8 mouse cellular contexts compared by ENCODE assay signal in genomic region chr7:30649591-30650540, GRCm38 (mm10). TPM values are rescaled to one million over a fixed set of nuclear protein-coding genes. Genes with fewer than 3 reads are reported as not detected.
DNase-seq lines count a peak whose midpoint lies in the region; ATAC-seq and TF ChIP-seq lines count a peak whose summit lies in the region.

TSS of gene Rbm42 (minus strand) at chr7:30650317.

- no peak for TF ChIP-seq POLR2A in ES-Bruce4 (IDR thresholded peaks at IDR 0.05; ENCODE audit: insufficient read depth, low read length)

- peak within 1 kb of the TSS; percentile 95 for H3K4me3 ChIP-seq in ES-Bruce4 (ENCODE audit: low read depth, low read length)
- H3K4me3 ChIP-seq in forebrain, embryonic 13.5 days: peak within 1 kb of the TSS; percentile 75
- H3K4me3 ChIP-seq in liver, postnatal 0 days (ENCODE audit: low read depth, low read length): peak within 1 kb of the TSS; percentile 79
- H3K4me3 ChIP-seq in neural tube, embryonic 14.5 days (ENCODE audit: low read depth, low read length): peak within 1 kb of the TSS; percentile 86

- H3K4me1 ChIP-seq in ES-Bruce4 (ENCODE audit: control insufficient read depth, insufficient read depth, low read length): no peaks in the 10 kb centered on the region
- H3K4me1 ChIP-seq in forebrain, embryonic 13.5 days: peaks cover 16% of the 10 kb centered on the region
- H3K4me1 ChIP-seq in liver, postnatal 0 days (ENCODE audit: insufficient read depth): peaks cover 12% of the 10 kb centered on the region
- H3K4me1 ChIP-seq in neural tube, embryonic 14.5 days (ENCODE audit: control insufficient read depth, insufficient read depth, low read length): peaks cover 7% of the 10 kb centered on the region; the same call in 1 of the 2 replicates

- no peak for TF ChIP-seq CTCF in ES-Bruce4 (IDR thresholded peaks at IDR 0.05; ENCODE audit: low read depth, low read length)
- no peak for TF ChIP-seq CTCF in liver, postnatal 0 days (IDR thresholded peaks at IDR 0.05; ENCODE audit: low read depth)

- peaks cover 15% of the 10 kb centered on the region for H3K36me3 ChIP-seq in ES-Bruce4 (ENCODE audit: control insufficient read depth, insufficient read depth, low read length, poor library complexity, severe bottlenecking)
- peaks cover 71% of the 10 kb centered on the region for H3K36me3 ChIP-seq in forebrain, embryonic 13.5 days (ENCODE audit: poor library complexity, severe bottlenecking)
- H3K36me3 ChIP-seq in liver, postnatal 0 days (replicated peaks; ENCODE audit: insufficient read depth, low read length): peaks cover 44% of the 10 kb centered on the region
- H3K36me3 ChIP-seq in neural tube, embryonic 14.5 days (ENCODE audit: control insufficient read depth, insufficient read depth, low read length): peaks cover 33% of the 10 kb centered on the region

- 1% methylated on average over 59 of the region's 59 CpGs for WGBS in forebrain, embryonic 13.5 days
- 1% methylated on average over 59 of the region's 59 CpGs for WGBS in large intestine, adult 2 months
- WGBS in liver, postnatal 0 days (ENCODE audit: insufficient replicate concordance): 2% methylated on average over 59 of the region's 59 CpGs
- WGBS in neural tube, embryonic 14.5 days: under 1% methylated on average over 59 of the region's 59 CpGs

- intact Hi-C loops in heart, postnatal 10 days (cut with DNase I): loop anchor here (1.0 kb wide), 1 partner anchor 79 kb away; the partner anchor contains the start of gene Tmem147

- peak within 1 kb of the TSS; percentile 94 for H3K4me2 ChIP-seq in forebrain, embryonic 13.5 days
- peak within 1 kb of the TSS; percentile 93 for H3K4me2 ChIP-seq in liver, postnatal 0 days (ENCODE audit: low read depth, low read length)
- peak within 1 kb of the TSS; percentile 86 for H3K4me2 ChIP-seq in neural tube, embryonic 14.5 days (ENCODE audit: low read depth, low read length)

- peak; percentile 99 for DNase-seq in heart, postnatal 10 days
- peak; percentile 98 for DNase-seq in large intestine, adult 2 months (ENCODE audit: low read depth, low spot score)
- DNase-seq in liver, postnatal 0 days: peak; percentile 98
- peak; percentile 98 for DNase-seq in testis, postnatal 10 days (ENCODE audit: low spot score)

- TF ChIP-seq EP300 in ES-Bruce4 (IDR thresholded peaks at IDR 0.05; ENCODE audit: insufficient read depth, low read depth, low read length): no peak; the same call in 1 of the 2 replicates
- TF ChIP-seq EP300 in liver, postnatal 0 days (IDR thresholded peaks at IDR 0.05; ENCODE audit: low read depth): no peak

- ATAC-seq in cerebellum, adult (ENCODE audit: insufficient number of reproducible peaks, low FRiP score, low TSS enrichment): peak; percentile 99
- ATAC-seq in forebrain, embryonic 13.5 days: peak; percentile 100
- peak; percentile 100 for ATAC-seq in liver, postnatal 0 days
- ATAC-seq in neural tube, embryonic 14.5 days (ENCODE audit: low read depth): peak; percentile 100

- H3K27me3 ChIP-seq in ES-Bruce4 (ENCODE audit: control insufficient read depth, insufficient read depth, low read length, poor library complexity, severe bottlenecking): no peaks in the 10 kb centered on the region
- H3K27me3 ChIP-seq in forebrain, embryonic 13.5 days: no peaks in the 10 kb centered on the region
- H3K27me3 ChIP-seq in liver, postnatal 0 days (ENCODE audit: insufficient read depth, low read length): no peaks in the 10 kb centered on the region
- no peaks in the 10 kb centered on the region for H3K27me3 ChIP-seq in neural tube, embryonic 14.5 days (ENCODE audit: control insufficient read depth, insufficient read depth, low read length)

- no peak within 1 kb of the TSS for H3K27ac ChIP-seq in ES-Bruce4 (ENCODE audit: insufficient read depth, low read length)
- H3K27ac ChIP-seq in forebrain, embryonic 13.5 days: 0 out of 2 replicates have a peak within 1 kb of the TSS, but pooled peaks have one; percentile 52
- H3K27ac ChIP-seq in liver, postnatal 0 days (ENCODE audit: low read depth): peak within 1 kb of the TSS; percentile 82
- peak within 1 kb of the TSS; percentile 73 for H3K27ac ChIP-seq in neural tube, embryonic 14.5 days (ENCODE audit: low read depth, low read length)

- peak within 1 kb of the TSS; percentile 88 for H3K9ac ChIP-seq in ES-Bruce4 (ENCODE audit: low read depth, poor library complexity, severe bottlenecking)
- H3K9ac ChIP-seq in forebrain, embryonic 13.5 days: peak within 1 kb of the TSS; percentile 90
- peak within 1 kb of the TSS; percentile 88 for H3K9ac ChIP-seq in liver, postnatal 0 days (replicated peaks)
- H3K9ac ChIP-seq in neural tube, embryonic 14.5 days (replicated peaks; ENCODE audit: low read depth, low read length): peak within 1 kb of the TSS; percentile 89

- no peaks in the 10 kb centered on the region for H3K9me3 ChIP-seq in ES-Bruce4 (replicated peaks; ENCODE audit: control insufficient read depth, insufficient read depth, low read length, poor library complexity, severe bottlenecking)
- H3K9me3 ChIP-seq in forebrain, embryonic 13.5 days (replicated peaks): no peaks in the 10 kb centered on the region
- H3K9me3 ChIP-seq in liver, postnatal 0 days (ENCODE audit: low read length): no peaks in the 10 kb centered on the region
- no peaks in the 10 kb centered on the region for H3K9me3 ChIP-seq in neural tube, embryonic 14.5 days (ENCODE audit: control insufficient read depth, low read length)

RNA-seq across cellular contexts. Expression of gene Rbm42, which starts in this region (rescaled TPM):
- 42.3 and 47.0 TPM in 2 replicates for polyA plus RNA-seq in ES-Bruce4 (2011; ENCODE audit: insufficient read depth, insufficient read length, low read depth, missing spikeins)
- 144 and 146 TPM in 2 replicates for polyA plus RNA-seq in forebrain, embryonic 13.5 days (2015; fragmentation: Nextera tagmentation; extraction: Ambion mirVana)
- total RNA-seq in heart, postnatal 10 days (2021): 10 to 100 TPM; 58.8 to 60.3 TPM
- 52.1 and 56.3 TPM in 2 replicates for polyA plus RNA-seq in large intestine, adult 2 months (2012; rRNA removed)
- 41.8 and 43.3 TPM in 2 replicates for polyA plus RNA-seq in liver, postnatal 0 days (2015; fragmentation: Nextera tagmentation; extraction: Ambion mirVana)
- polyA plus RNA-seq in neural tube, embryonic 14.5 days (2014; fragmentation: Nextera tagmentation; extraction: Ambion mirVana): 98.3 and 110 TPM in 2 replicates
